Mouse (Mus musculus) lung, embryonic 14.5 days (tissue): ENCODE data around the gene Rb1. TPM values are rescaled to one million over a fixed set of nuclear protein-coding genes. Genes with fewer than 3 reads are reported as not detected.

Experiments
- ATAC-seq: fragments of 200-750 bp; cut with Nextera tagmentation; 2 replicates; pipeline ENCODE4 v1.8.0; 2017; ENCODE audit warnings: mild to moderate bottlenecking, moderate TSS enrichment, moderate library complexity; ENCODE audit not compliant: insufficient read depth
- DNase-seq: peaks from one replicate; pipeline ENCODE4 v3.0.0-alpha.2; 2015
- H3K27ac ChIP-seq: fragments of 300-500 bp; sonication (generic); 2 replicates; pipeline ENCODE4 v1.5.1; 2014; ENCODE audit warnings: low read depth, mild to moderate bottlenecking, moderate library complexity
- H3K27me3 ChIP-seq: fragments of 300-500 bp; sonication (generic); 2 replicates; pipeline ENCODE4 v1.6.1; 2014; ENCODE audit warnings: low read length, control low read depth; ENCODE audit not compliant: insufficient read depth
- H3K36me3 ChIP-seq: fragments of 300-500 bp; sonication (generic); 2 replicates; pipeline ENCODE4 v1.6.1; 2014; ENCODE audit warnings: control low read depth; ENCODE audit not compliant: insufficient read depth
- H3K4me1 ChIP-seq: fragments of 300-500 bp; sonication (generic); 2 replicates; pipeline ENCODE4 v1.6.1; 2014; ENCODE audit warnings: antibody characterized with exemption, control low read depth; ENCODE audit not compliant: insufficient read depth
- H3K4me2 ChIP-seq: fragments of 300-500 bp; sonication (generic); 2 replicates; pipeline ENCODE4 v1.6.1; 2014; ENCODE audit warnings: mild to moderate bottlenecking
- H3K4me3 ChIP-seq: fragments of 300-500 bp; sonication (generic); 2 replicates; pipeline ENCODE4 v1.5.1; 2014; ENCODE audit warnings: low read depth, low read length
- H3K9ac ChIP-seq: fragments of 300-500 bp; sonication (generic); 2 replicates; pipeline ENCODE4 v1.6.1; 2014
- H3K9me3 ChIP-seq: fragments of 300-500 bp; sonication (generic); 2 replicates; pipeline ENCODE4 v1.6.1; 2016; ENCODE audit warnings: low read depth, low read length, control low read depth
- CTCF ChIP-seq: IDR thresholded peaks from 2 replicates; pipeline ENCODE4 v1.5.1; 2016; ENCODE audit warnings: antibody characterized with exemption, low read depth
- WGBS: fragments of 180-500 bp; shearing (Covaris S2); extraction: QIAGEN DNeasy Blood & Tissue Kit; methylation state at CpG from one replicate; pipeline ENCODE4 v1.1.7; 2014; 5-methylcytosine and 5-hydroxymethylcytosine counted together
- polyA plus RNA-seq: library from polyadenylated mRNA; unstranded; fragments of >200 nt; fragmentation: Nextera tagmentation; extraction: Ambion mirVana; gene quantifications from 2 replicates; pipeline ENCODE4 v1.2.1, GENCODE M21; 2014

Rb1 gene
- polyA plus RNA-seq, 1 experiment from 2014 or later = 19.3 TPM

DNA sequence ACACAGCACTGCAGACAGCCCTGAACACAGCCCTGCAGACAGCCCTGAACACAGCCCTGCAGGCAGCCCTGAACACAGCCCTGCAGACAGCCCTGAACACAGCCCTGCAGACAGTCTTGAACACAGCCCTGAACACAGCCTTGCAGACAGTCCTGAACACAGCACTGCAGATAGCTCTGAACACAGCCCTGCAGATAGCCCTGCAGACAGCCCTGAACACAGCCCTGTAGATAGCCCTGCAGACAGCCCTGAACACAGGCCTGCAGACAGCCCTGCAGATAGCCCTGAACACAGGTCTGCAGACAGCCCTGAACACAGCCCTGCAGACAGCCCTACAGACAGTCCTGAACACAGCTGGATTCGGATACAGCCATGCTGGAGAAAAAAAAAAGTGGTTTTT lies 150.6 kb downstream of the Rb1 start:
- DNase-seq (no peak), ATAC-seq (no peak)
- no peaks in the 10 kb centered on the region for H3K9me3 ChIP-seq
- H3K9ac ChIP-seq = no peak overlapping the region
- no peak overlapping the region for H3K4me3 ChIP-seq
- H3K27me3 ChIP-seq = no peaks in the 10 kb centered on the region
- no peak overlapping the region for H3K4me2 ChIP-seq
- WGBS = 84% methylated on average over 1 of the region's 1 CpGs
- H3K27ac ChIP-seq = no peak overlapping the region
- peaks cover 84% of the 10 kb centered on the region for H3K36me3 ChIP-seq
- no peak for TF ChIP-seq CTCF
- H3K4me1 ChIP-seq = no peaks in the 10 kb centered on the region

DNA sequence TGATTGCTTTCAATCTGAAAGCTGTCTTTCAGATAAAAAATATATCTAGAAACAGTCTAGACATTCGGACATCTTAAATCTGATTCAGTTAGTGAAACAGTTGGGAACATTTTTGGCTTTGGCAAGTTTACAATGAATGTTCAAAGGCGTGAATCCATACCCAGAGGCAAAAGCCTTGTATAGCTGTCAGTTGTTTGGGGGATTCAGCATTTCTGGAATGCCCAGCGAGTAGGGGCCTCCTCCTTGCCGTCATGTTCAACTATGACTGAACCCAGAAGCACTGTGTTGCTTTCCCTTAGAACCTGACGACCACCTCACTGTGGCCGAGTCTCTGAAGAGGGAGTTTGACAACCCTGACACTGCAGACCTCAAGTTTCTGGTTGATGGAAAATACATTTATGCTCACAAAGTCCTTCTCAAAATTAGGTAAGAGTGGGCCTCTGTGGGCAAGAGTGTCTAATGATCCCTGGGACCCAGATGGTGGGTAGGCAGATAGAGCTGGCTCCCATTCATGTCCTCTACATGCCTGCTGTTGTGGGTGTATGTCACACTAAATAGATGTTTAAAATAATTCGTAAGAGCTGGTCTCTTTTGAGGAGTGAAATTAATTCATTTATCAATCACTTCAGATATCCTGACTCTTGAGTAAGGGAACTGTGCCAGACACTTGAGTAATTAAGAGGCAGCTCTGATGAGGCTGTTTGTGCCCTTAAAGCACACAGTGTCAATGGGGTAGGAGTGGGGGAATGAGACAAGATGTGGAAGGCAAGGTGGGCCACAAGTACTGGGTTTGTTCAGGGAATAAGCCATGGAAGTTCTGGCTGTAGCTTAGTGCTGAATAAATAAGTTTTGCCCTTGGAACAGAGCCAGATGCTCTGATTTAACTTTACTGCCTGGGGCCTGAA lies 151.3 kb downstream of the Rb1 start:
- peak; percentile 57 for DNase-seq
- no peak overlapping the region for H3K4me3 ChIP-seq

DNA sequence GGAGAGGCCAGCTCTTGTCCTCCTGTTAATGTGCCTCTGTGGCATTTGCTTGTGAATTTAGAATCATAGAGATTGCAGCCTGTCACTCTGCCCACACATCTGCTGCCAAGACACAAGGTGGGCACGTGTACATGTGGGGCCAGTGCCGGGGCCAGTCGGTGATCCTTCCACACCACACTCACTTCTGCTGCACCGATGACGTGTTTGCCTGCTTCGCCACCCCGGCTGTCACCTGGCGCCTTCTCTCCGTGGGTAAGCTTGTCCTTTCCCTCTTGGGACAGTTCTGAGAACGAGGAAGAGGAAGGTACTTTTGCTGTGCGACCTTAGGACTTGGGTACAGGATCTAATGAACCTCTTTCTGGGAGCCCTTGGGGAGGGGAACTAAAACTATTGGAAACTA lies 152.0 kb downstream of the Rb1 start:
- H3K9me3 ChIP-seq = no peaks in the 10 kb centered on the region
- H3K4me3 ChIP-seq = no peak overlapping the region
- no peak overlapping the region for H3K27ac ChIP-seq
- no peaks in the 10 kb centered on the region for H3K4me1 ChIP-seq
- H3K9ac ChIP-seq = no peak overlapping the region
- WGBS = 87% methylated on average over 11 of the region's 11 CpGs
- H3K36me3 ChIP-seq = peaks cover 89% of the 10 kb centered on the region
- no peak overlapping the region for H3K4me2 ChIP-seq
- DNase-seq (no peak), ATAC-seq (no peak)
- TF ChIP-seq CTCF = no peak
- no peaks in the 10 kb centered on the region for H3K27me3 ChIP-seq

More for the DNA sequence above, 151.3 kb downstream of the Rb1 start:
- Histone ChIP-seq H3K9me3 (no peaks in the 10 kb centered on the region), H3K4me1 (no peaks in the 10 kb centered on the region), H3K27me3 (no peaks in the 10 kb centered on the region), H3K36me3 (peaks cover 91% of the 10 kb centered on the region), H3K27ac (no peak overlapping the region), H3K4me2 (no peak overlapping the region), H3K9ac (no peak overlapping the region)
- TF ChIP-seq CTCF = no peak
- no peak for ATAC-seq
- 74% methylated on average over 7 of the region's 7 CpGs for WGBS

DNA sequence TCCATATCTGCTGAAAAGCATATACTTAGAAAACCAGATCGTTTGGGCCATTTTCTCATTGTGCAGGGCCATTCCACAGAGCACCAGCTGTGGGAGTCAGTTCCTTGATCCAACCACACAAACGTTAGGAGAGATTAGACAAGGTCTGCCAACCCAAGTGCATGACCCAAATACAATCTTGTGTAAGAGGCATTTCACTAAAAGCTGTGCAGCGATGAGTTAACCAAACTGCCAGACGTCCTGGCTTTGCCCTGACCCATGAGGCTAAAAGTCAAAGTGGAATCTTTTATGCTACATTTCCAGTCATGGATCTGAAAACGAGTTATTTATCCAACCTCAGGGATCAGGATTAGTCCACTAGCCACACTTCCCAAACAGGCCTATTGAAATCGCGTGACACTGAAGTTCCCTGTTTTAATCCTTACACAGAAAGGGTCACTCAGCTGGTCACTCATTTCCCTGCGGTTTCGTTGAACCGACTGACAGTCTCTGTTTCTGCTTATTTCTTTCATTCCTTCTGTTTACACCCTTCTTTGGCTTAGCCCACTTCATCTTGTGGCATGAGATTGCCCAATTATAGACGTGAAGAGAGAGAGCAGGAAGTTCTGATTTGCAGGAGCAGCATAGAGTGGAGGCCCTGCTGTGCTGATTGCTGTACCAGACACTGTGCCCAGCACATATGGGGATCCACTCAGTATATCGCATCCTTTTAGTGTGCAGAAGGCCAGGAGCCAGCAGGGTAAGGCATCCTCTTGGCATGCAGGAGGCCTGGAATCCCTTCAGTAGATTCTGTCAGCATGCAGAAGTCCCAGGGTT lies 153.2 kb downstream of the Rb1 start:
- Histone ChIP-seq H3K27me3 (no peaks in the 10 kb centered on the region), H3K4me3 (no peak overlapping the region), H3K36me3 (peaks cover 89% of the 10 kb centered on the region), H3K4me1 (no peaks in the 10 kb centered on the region), H3K27ac (no peak overlapping the region), H3K9me3 (no peaks in the 10 kb centered on the region), H3K9ac (no peak overlapping the region), H3K4me2 (no peak overlapping the region)
- WGBS = 77% methylated on average over 12 of the region's 12 CpGs
- TF ChIP-seq CTCF = no peak
- DNase-seq (peak; percentile 19), ATAC-seq (no peak)

DNA sequence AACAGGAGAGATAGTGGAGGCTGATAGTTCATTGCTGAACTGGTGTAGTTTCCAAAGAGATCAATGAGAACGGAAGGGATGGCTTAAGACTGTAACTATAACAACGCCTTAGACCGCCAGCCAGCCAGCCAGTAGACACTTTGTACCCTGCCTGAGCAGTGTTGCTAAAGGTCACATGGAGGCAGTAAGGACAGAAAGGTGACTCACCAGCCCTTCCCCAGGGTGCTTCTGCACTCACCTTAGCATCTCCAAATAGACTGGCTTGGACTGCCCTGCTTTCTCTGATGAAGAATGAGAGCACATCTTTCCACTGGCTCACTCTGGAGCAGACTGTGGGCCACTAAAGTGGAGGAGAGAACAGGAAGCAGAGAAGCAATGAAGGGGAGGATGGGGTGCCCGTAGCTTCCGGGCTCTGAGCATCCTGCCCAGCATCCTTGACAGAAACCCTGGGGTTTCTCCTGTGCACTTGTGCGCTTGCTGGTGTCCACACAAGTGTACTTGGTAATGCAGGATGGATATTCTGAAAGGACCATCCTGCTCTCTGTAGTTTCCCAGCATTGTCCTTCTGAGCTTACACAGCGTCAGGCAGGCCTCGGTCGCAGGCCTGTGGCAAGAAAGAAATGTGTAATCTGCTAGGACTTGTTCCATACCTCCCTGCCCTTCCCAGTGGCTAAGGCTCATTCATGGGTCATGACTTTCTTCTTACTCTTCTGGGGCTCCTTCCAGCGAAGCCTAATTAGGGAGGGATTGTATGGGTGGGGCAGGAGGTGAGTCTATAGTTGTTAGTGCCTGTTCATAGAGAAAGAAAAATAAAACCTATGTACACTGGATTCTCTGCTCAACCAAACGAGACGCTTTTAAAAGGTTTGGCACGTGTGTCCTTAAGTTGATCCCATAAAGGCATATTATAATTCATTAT lies 155.4 kb downstream of the Rb1 start:
- Histone ChIP-seq H3K27me3 (no peaks in the 10 kb centered on the region), H3K4me3 (no peak overlapping the region), H3K4me1 (no peaks in the 10 kb centered on the region), H3K9me3 (no peaks in the 10 kb centered on the region), H3K4me2 (no peak overlapping the region), H3K36me3 (peaks cover 87% of the 10 kb centered on the region), H3K9ac (no peak overlapping the region), H3K27ac (no peak overlapping the region)
- DNase-seq = no peak
- no peak for TF ChIP-seq CTCF
- ATAC-seq = no peak
- WGBS = 92% methylated on average over 13 of the region's 13 CpGs

DNA sequence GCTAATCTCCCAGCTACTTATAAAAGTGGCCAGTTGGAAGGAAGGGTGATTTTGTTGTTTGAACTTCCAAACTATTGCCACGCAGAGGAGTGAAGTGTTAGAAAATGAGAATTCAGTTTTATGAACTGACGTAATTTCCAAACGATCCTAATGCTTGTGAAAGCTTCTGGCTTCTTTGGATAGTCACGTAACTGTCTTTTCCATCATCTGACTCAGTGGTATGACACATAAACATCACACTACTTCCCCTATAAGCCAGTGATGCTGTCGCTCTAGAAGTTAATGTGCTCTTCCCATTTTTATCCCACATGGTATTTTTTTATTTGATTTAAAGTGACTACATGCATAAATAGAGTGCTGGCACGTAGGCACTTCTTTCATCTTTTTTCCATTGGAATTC lies 157.0 kb downstream of the Rb1 start:
- WGBS = 86% methylated on average over 6 of the region's 6 CpGs
- H3K9ac ChIP-seq = no peak overlapping the region
- ATAC-seq (no peak), DNase-seq (no peak)
- no peaks in the 10 kb centered on the region for H3K4me1 ChIP-seq
- H3K9me3 ChIP-seq = no peaks in the 10 kb centered on the region
- TF ChIP-seq CTCF = no peak
- peaks cover 88% of the 10 kb centered on the region for H3K36me3 ChIP-seq
- H3K27me3 ChIP-seq = no peaks in the 10 kb centered on the region
- H3K27ac ChIP-seq = no peak overlapping the region
- H3K4me3 ChIP-seq = no peak overlapping the region
- H3K4me2 ChIP-seq = no peak overlapping the region
